Mouse (Mus musculus) CH12.LX (cell line): ENCODE measurements around the gene Krt2. TPM values are rescaled to one million over a fixed set of nuclear protein-coding genes. Genes with fewer than 3 reads are reported as not detected.

Experiments used
- DNase-seq: peaks from one replicate; pipeline ENCODE4 v3.0.0-alpha.2; 2013; ENCODE audit errors: extremely low read depth
- H3K27ac ChIP-seq: 2 replicates; pipeline ENCODE4 v1.5.1; 2012; ENCODE audit warnings: low read depth, mild to moderate bottlenecking, control low read depth, moderate library complexity; ENCODE audit not compliant: insufficient read depth
- H3K27me3 ChIP-seq: replicated peaks from 2 replicates; pipeline ENCODE3; 2012; ENCODE audit warnings: inconsistent platforms
- H3K36me3 ChIP-seq, 2 experiments: replicated peaks in 1 of 2; 2 replicates each; pipeline versions ENCODE3 to v1.6.1; 2012; ENCODE audit warnings: inconsistent platforms in 1 of 2, low read length in 1 of 2, mild to moderate bottlenecking in 1 of 2, mixed read lengths in 1 of 2, moderate library complexity in 1 of 2; ENCODE audit not compliant: control insufficient read depth in 1 of 2, insufficient read depth in 1 of 2
- H3K4me1 ChIP-seq, 2 experiments: 2 replicates each; pipeline ENCODE4 v1.6.1; 2012; ENCODE audit warnings: inconsistent platforms in 1 of 2, moderate library complexity in 1 of 2; ENCODE audit not compliant: insufficient read depth in 2 of 2, control insufficient read depth in 1 of 2
- H3K4me2 ChIP-seq: 2 replicates; pipeline ENCODE4 v1.6.1; 2012; ENCODE audit warnings: low read depth, mild to moderate bottlenecking, control low read depth; ENCODE audit not compliant: poor library complexity, insufficient read depth, severe bottlenecking
- H3K4me3 ChIP-seq, 3 experiments: fragments of 150-350 bp in 1 of 3; sonication (generic) in 1 of 3; replicated peaks in 1 of 3; 2 replicates each; pipeline versions ENCODE3 to v1.5.1; 2011 to 2012; ENCODE audit warnings: low read depth in 2 of 3, low read length in 2 of 3, mild to moderate bottlenecking in 2 of 3, moderate library complexity in 2 of 3, control low read depth in 1 of 3, improper control_type of control experiment in 1 of 3, inconsistent platforms in 1 of 3, mixed read lengths in 1 of 3; ENCODE audit not compliant: poor library complexity in 1 of 3
- H3K79me2 ChIP-seq: replicated peaks from 2 replicates; pipeline ENCODE4 v1.6.1; 2012; ENCODE audit warnings: mild to moderate bottlenecking, moderate library complexity; ENCODE audit not compliant: control insufficient read depth, poor library complexity, insufficient read depth, severe bottlenecking; ENCODE audit errors: extremely low read depth
- H3K9ac ChIP-seq: 2 replicates; pipeline ENCODE4 v1.6.1; 2012; ENCODE audit warnings: low read depth, mild to moderate bottlenecking, control low read depth, moderate library complexity; ENCODE audit not compliant: insufficient read depth
- H3K9me3 ChIP-seq: replicated peaks from 2 replicates; pipeline ENCODE3; 2012; ENCODE audit warnings: low read length, inconsistent platforms, mixed read lengths
- CHD2 ChIP-seq: IDR thresholded peaks from 2 replicates; pipeline ENCODE4 v1.6.1; 2011; ENCODE audit warnings: low read length, improper control_type of control experiment
- CTCF ChIP-seq, 2 experiments: IDR thresholded peaks in 1 of 2; conservative IDR thresholded peaks in 1 of 2; 2 replicates each; pipeline ENCODE4 v1.5.1; 2011 to 2012; ENCODE audit warnings: low read depth in 2 of 2, low read length in 2 of 2, improper control_type of control experiment in 1 of 2, inconsistent platforms in 1 of 2, mild to moderate bottlenecking in 1 of 2, moderate library complexity in 1 of 2
- E2F4 ChIP-seq: IDR thresholded peaks from 2 replicates; pipeline ENCODE4 v1.6.1; 2011; ENCODE audit warnings: low read depth, low read length, improper control_type of control experiment; ENCODE audit not compliant: insufficient replicate concordance
- ELF1 ChIP-seq: IDR thresholded peaks from 2 replicates; pipeline ENCODE4 v1.6.1; 2014; ENCODE audit warnings: low read depth, mild to moderate bottlenecking, inconsistent platforms, low read length, improper control_type of control experiment
- EP300 ChIP-seq: IDR thresholded peaks from 2 replicates; pipeline ENCODE4 v1.6.1; 2011; ENCODE audit warnings: low read length, improper control_type of control experiment
- GABPA ChIP-seq: IDR thresholded peaks from 2 replicates; pipeline ENCODE4 v1.6.1; 2012; ENCODE audit warnings: low read depth, low read length, improper control_type of control experiment, inconsistent platforms; ENCODE audit not compliant: insufficient replicate concordance
- IRF4 ChIP-seq: IDR thresholded peaks from 2 replicates; pipeline ENCODE4 v1.6.1; 2014; ENCODE audit warnings: low read depth, mild to moderate bottlenecking, inconsistent platforms, low read length, improper control_type of control experiment
- KAT2A ChIP-seq: IDR thresholded peaks from 2 replicates; pipeline ENCODE4 v1.6.1; 2012; ENCODE audit warnings: low read length, improper control_type of control experiment, inconsistent platforms; ENCODE audit not compliant: insufficient replicate concordance
- MAFK ChIP-seq: IDR thresholded peaks from 2 replicates; pipeline ENCODE4 v1.6.1; 2011; ENCODE audit warnings: low read length, improper control_type of control experiment; ENCODE audit not compliant: insufficient replicate concordance
- MAX ChIP-seq: IDR thresholded peaks from 2 replicates; pipeline ENCODE4 v1.6.1; 2011; ENCODE audit warnings: low read length, improper control_type of control experiment
- MAZ ChIP-seq: IDR thresholded peaks from 2 replicates; pipeline ENCODE4 v1.6.1; 2012; ENCODE audit warnings: low read depth, mild to moderate bottlenecking, inconsistent platforms, low read length, improper control_type of control experiment, moderate library complexity
- MEF2A ChIP-seq: IDR thresholded peaks from 2 replicates; pipeline ENCODE4 v1.6.1; 2014; ENCODE audit warnings: low read depth, mild to moderate bottlenecking, inconsistent platforms, low read length, improper control_type of control experiment, borderline replicate concordance
- MXI1 ChIP-seq: IDR thresholded peaks from 2 replicates; pipeline ENCODE4 v1.6.1; 2011; ENCODE audit warnings: mild to moderate bottlenecking, low read depth, low read length, improper control_type of control experiment
- MYC ChIP-seq: IDR thresholded peaks from 2 replicates; pipeline ENCODE4 v1.6.1; 2011; ENCODE audit warnings: low read depth, mild to moderate bottlenecking, improper control_type of control experiment, low read length
- NRF1 ChIP-seq: IDR thresholded peaks from 2 replicates; pipeline ENCODE4 v1.6.1; 2014; ENCODE audit warnings: low read depth, mild to moderate bottlenecking, inconsistent platforms, low read length, improper control_type of control experiment, moderate library complexity
- POLR2A ChIP-seq: IDR thresholded peaks from 2 replicates; pipeline ENCODE4 v1.6.1; 2011; ENCODE audit warnings: low read depth, mild to moderate bottlenecking, improper control_type of control experiment, low read length
- RAD21 ChIP-seq: IDR thresholded peaks from 2 replicates; pipeline ENCODE4 v1.6.1; 2011; ENCODE audit warnings: low read depth, mild to moderate bottlenecking, low read length, improper control_type of control experiment, moderate library complexity
- SIN3A ChIP-seq: IDR thresholded peaks from 2 replicates; pipeline ENCODE4 v1.6.1; 2012; ENCODE audit warnings: low read length, improper control_type of control experiment, inconsistent platforms
- SMC3 ChIP-seq: IDR thresholded peaks from 2 replicates; pipeline ENCODE4 v1.6.1; 2011; ENCODE audit warnings: low read depth, low read length, improper control_type of control experiment
- TCF12 ChIP-seq: IDR thresholded peaks from 2 replicates; pipeline ENCODE4 v1.6.1; 2014; ENCODE audit warnings: low read depth, mild to moderate bottlenecking, inconsistent platforms, low read length, improper control_type of control experiment
- UBTF ChIP-seq: IDR thresholded peaks from 2 replicates; pipeline ENCODE4 v1.6.1; 2012; ENCODE audit warnings: low read depth, mild to moderate bottlenecking, inconsistent platforms, low read length, improper control_type of control experiment, moderate library complexity
- ZC3H11A ChIP-seq: IDR thresholded peaks from 2 replicates; pipeline ENCODE4 v1.6.1; 2012; ENCODE audit warnings: low read depth, mild to moderate bottlenecking, inconsistent platforms, low read length, improper control_type of control experiment
- ZKSCAN1 ChIP-seq: IDR thresholded peaks from 2 replicates; pipeline ENCODE4 v1.6.1; 2012; ENCODE audit warnings: low read depth, inconsistent platforms, low read length, improper control_type of control experiment, borderline replicate concordance
- ZMIZ1 ChIP-seq: IDR thresholded peaks from 2 replicates; pipeline ENCODE4 v1.6.1; 2012; ENCODE audit warnings: low read depth, mild to moderate bottlenecking, inconsistent platforms, low read length, improper control_type of control experiment
- ZNF384 ChIP-seq: IDR thresholded peaks from 2 replicates; pipeline ENCODE4 v1.6.1; 2012; ENCODE audit warnings: low read depth, low read length, improper control_type of control experiment, inconsistent platforms
- dilution Hi-C: fragments of 300-500 bp; cut with MboI; formaldehyde crosslinking; loops from 2 replicates; pipeline ENCODE4 v1.14.3; 2020; ENCODE audit warnings: low sequenced_read_pairs; ENCODE audit not compliant: extremely low pct_unique_long_range_greater_than_20kb, extremely low pct_ligation_motif_present
- in situ Hi-C: fragments of 300-500 bp; cut with MboI; formaldehyde crosslinking; loops from 3 replicates; pipeline ENCODE4 v1.14.3; 2019; ENCODE audit warnings: low sequenced_read_pairs, low pct_ligation_motif_present, low pct_unique_long_range_greater_than_20kb, mixed read lengths
- polyA plus RNA-seq: library from polyadenylated mRNA; unstranded; fragments of >175 nt; gene quantifications from 2 replicates; pipeline ENCODE4 v1.2.1, GENCODE M21; 2012; ENCODE audit warnings: low read depth; ENCODE audit not compliant: insufficient read length
- total RNA-seq, 2 experiments: library from RNA; depleted of rRNA; stranded (reverse); fragments of 300-350 nt in 1 of 2; fragments of >200 nt in 1 of 2; gene quantifications; 2 replicates each; pipeline ENCODE4 v1.2.3; 2012 to 2014

The Krt2 gene
- total and polyA plus RNA-seq, 3 experiments = not detected

- Histone ChIP-seq H3K27ac (no peak overlapping the region), H3K36me3 (no peaks in the 10 kb centered on the region), H3K4me3 (peak overlapping the region in 1 of 3 experiments; percentile 47), H3K27me3 (peaks cover 92% of the 10 kb centered on the region), H3K4me2 (peak overlapping the region; percentile 27), H3K79me2 (no peaks in the 10 kb centered on the region), H3K4me1 (no peaks in the 10 kb centered on the region), H3K9me3 (peaks cover under 1% of the 10 kb centered on the region), H3K9ac (peak overlapping the region; percentile 14; the same call in 1 of the 2 replicates)
- in situ Hi-C loops (loop anchor here (10.0 kb wide), 1 partner anchor 129 kb away; no protein-coding TSS in a partner anchor), dilution Hi-C loops (no loop called here)
- DNase-seq = no peak
- TF ChIP-seq IRF4 (no peak), UBTF (peak; percentile 73; the same call in 1 of the 2 replicates), MAZ (no peak)
Observed at GRCm38 (mm10) chr15:101845971-101846403, 28.0 kb upstream of the Krt2 start.

GRCm38 (mm10) chr15:101843192-101843591 is 25.2 kb upstream of the Krt2 start:
- H3K9ac ChIP-seq = no peak overlapping the region
- no peaks in the 10 kb centered on the region for H3K36me3 ChIP-seq
- peaks cover 92% of the 10 kb centered on the region for H3K27me3 ChIP-seq
- DNase-seq = no peak
- no peak overlapping the region for H3K4me3 ChIP-seq
- TF ChIP-seq SIN3A (no peak), SMC3 (no peak), ZNF384 (no peak), GABPA (no peak), ELF1 (no peak), E2F4 (no peak), ZKSCAN1 (no peak), ZMIZ1 (no peak)
- H3K9me3 ChIP-seq = peaks cover 4% of the 10 kb centered on the region
- no peaks in the 10 kb centered on the region for H3K4me1 ChIP-seq
- H3K27ac ChIP-seq = no peak overlapping the region
- in situ Hi-C loops (loop anchor here (10.0 kb wide), 1 partner anchor 132 kb away; no protein-coding TSS in a partner anchor), dilution Hi-C loops (no loop called here)
- H3K79me2 ChIP-seq = no peaks in the 10 kb centered on the region
- no peak overlapping the region for H3K4me2 ChIP-seq

GRCm38 (mm10) chr15:101834784-101835328 is 16.9 kb upstream of the Krt2 start:
- Histone ChIP-seq H3K4me3 (no peak overlapping the region), H3K9ac (no peak overlapping the region), H3K4me1 (no peaks in the 10 kb centered on the region), H3K4me2 (peak overlapping the region; percentile 18), H3K27ac (no peak overlapping the region), H3K79me2 (no peaks in the 10 kb centered on the region), H3K9me3 (no peaks in the 10 kb centered on the region), H3K27me3 (peaks cover 91% of the 10 kb centered on the region), H3K36me3 (no peaks in the 10 kb centered on the region)
- DNase-seq = no peak
- in situ Hi-C loops = no loop called here
- dilution Hi-C loops = no loop called here
- TF ChIP-seq ELF1 (no peak), NRF1 (no peak), SIN3A (no peak), KAT2A (no peak), MAX (no peak), GABPA (no peak), ZC3H11A (no peak), CHD2 (no peak), MAFK (no peak), TCF12 (no peak), UBTF (no peak), EP300 (no peak), POLR2A (no peak), MXI1 (no peak), CTCF (conservative IDR thresholded peaks at IDR 0.05 in 1 of 2, IDR thresholded peaks at IDR 0.05 in 1 of 2; ENCODE audit: low read depth in 2 of 2, low read length in 2 of 2) (peak in 1 of 2 experiments; percentile 59; a peak in 2 of 4 replicates), MYC (no peak), E2F4 (no peak), RAD21 (peak; percentile 41), MAZ (no peak), MEF2A (no peak)
